Mouse (Mus musculus) heart, embryonic 16.5 days (tissue): ENCODE measurements around the gene Aadacl2. TPM values are rescaled to one million over a fixed set of nuclear protein-coding genes. Genes with fewer than 3 reads are reported as not detected.

Experiments used
- ATAC-seq: fragments of 200-750 bp; cut with Nextera tagmentation; replicated peaks from 2 replicates; pipeline ENCODE4 v1.8.0; 2017; ENCODE audit warnings: moderate number of reproducible peaks; ENCODE audit not compliant: insufficient read depth, low FRiP score; ENCODE audit errors: extremely low read depth
- H3K27ac ChIP-seq: fragments of 300-500 bp; sonication (generic); 2 replicates; pipeline ENCODE4 v1.5.1; 2014; ENCODE audit warnings: mild to moderate bottlenecking, low read length, control low read depth, moderate library complexity
- H3K27me3 ChIP-seq: fragments of 300-500 bp; sonication (generic); 2 replicates; pipeline ENCODE4 v1.6.1; 2014; ENCODE audit warnings: low read length, mixed read lengths; ENCODE audit not compliant: control insufficient read depth, insufficient read depth
- H3K36me3 ChIP-seq: fragments of 300-500 bp; sonication (generic); 2 replicates; pipeline ENCODE4 v1.6.1; 2014; ENCODE audit not compliant: control insufficient read depth, insufficient read depth
- H3K4me1 ChIP-seq: fragments of 300-500 bp; sonication (generic); 2 replicates; pipeline ENCODE4 v1.6.1; 2014; ENCODE audit warnings: low read length, mixed read lengths; ENCODE audit not compliant: control insufficient read depth, insufficient read depth
- H3K4me2 ChIP-seq: fragments of 300-500 bp; sonication (generic); 2 replicates; pipeline ENCODE4 v1.6.1; 2014; ENCODE audit warnings: low read depth, mild to moderate bottlenecking, control low read depth, low read length
- H3K4me3 ChIP-seq: fragments of 300-500 bp; sonication (generic); 2 replicates; pipeline ENCODE4 v1.5.1; 2014; ENCODE audit warnings: mild to moderate bottlenecking, control low read depth, low read length
- H3K9ac ChIP-seq: fragments of 300-500 bp; sonication (generic); 2 replicates; pipeline ENCODE4 v1.6.1; 2014; ENCODE audit warnings: low read length, control low read depth
- H3K9me3 ChIP-seq: fragments of 300-500 bp; sonication (generic); replicated peaks from 2 replicates; pipeline ENCODE4 v1.6.1; 2016; ENCODE audit warnings: low read length; ENCODE audit not compliant: control insufficient read depth
- WGBS: fragments of 180-500 bp; shearing (Covaris S2); extraction: QIAGEN DNeasy Blood & Tissue Kit; methylation state at CpG from one replicate; pipeline ENCODE4 v1.1.7; 2014; 5-methylcytosine and 5-hydroxymethylcytosine counted together
- polyA plus RNA-seq: library from polyadenylated mRNA; unstranded; fragments of >200 nt; fragmentation: Nextera tagmentation; extraction: Ambion mirVana; gene quantifications from 2 replicates; pipeline ENCODE4 v1.2.1, GENCODE M21; 2015

The Aadacl2 gene
- polyA plus RNA-seq, 1 experiment from 2014 or later = not detected

- H3K36me3 ChIP-seq = no peaks in the 10 kb centered on the region
- no peak for ATAC-seq
- H3K9me3 ChIP-seq = no peaks in the 10 kb centered on the region
- no peak overlapping the region for H3K9ac ChIP-seq
- H3K4me2 ChIP-seq = no peak overlapping the region
- H3K27ac ChIP-seq = no peak overlapping the region
- no peaks in the 10 kb centered on the region for H3K27me3 ChIP-seq
- H3K4me1 ChIP-seq = no peaks in the 10 kb centered on the region
- no peak overlapping the region for H3K4me3 ChIP-seq
- 27% methylated on average over 3 of the region's 3 CpGs for WGBS
These were observed 49.9 kb downstream of the Aadacl2 start for GRCm38 (mm10) chr3:60056451-60056850.

GRCm38 (mm10) chr3:60057070-60057808 is 50.7 kb downstream of the Aadacl2 start:
- Histone ChIP-seq H3K4me1 (no peaks in the 10 kb centered on the region), H3K27me3 (no peaks in the 10 kb centered on the region), H3K9ac (no peak overlapping the region), H3K4me3 (no peak overlapping the region), H3K36me3 (no peaks in the 10 kb centered on the region), H3K27ac (no peak overlapping the region), H3K4me2 (no peak overlapping the region), H3K9me3 (no peaks in the 10 kb centered on the region)
- no peak for ATAC-seq
- WGBS = 80% methylated on average over 2 of the region's 2 CpGs

- no peak for ATAC-seq
These were observed 51.2 kb downstream of the Aadacl2 start for GRCm38 (mm10) chr3:60057809-60058082.

More at GRCm38 (mm10) chr3:60057809-60058082, 51.2 kb downstream of the Aadacl2 start:
- H3K36me3 ChIP-seq = no peaks in the 10 kb centered on the region
- H3K9ac ChIP-seq = no peak overlapping the region
- H3K27me3 ChIP-seq = no peaks in the 10 kb centered on the region
- no peak overlapping the region for H3K27ac ChIP-seq
- 44% methylated on average over 1 of the region's 1 CpGs for WGBS
- H3K4me2 ChIP-seq = no peak overlapping the region
- H3K4me1 ChIP-seq = no peaks in the 10 kb centered on the region
- H3K9me3 ChIP-seq = no peaks in the 10 kb centered on the region
- H3K4me3 ChIP-seq = no peak overlapping the region

Other genes starting within 250 kb of the Aadacl2 start
- not detected in 2 replicates for gene Gm8298, start 145.7 kb upstream of the Aadacl2 start, polyA plus RNA-seq
- not detected in 2 replicates for gene C130079G13Rik, start 81.5 kb upstream of the Aadacl2 start, polyA plus RNA-seq
- gene Aadac, start 19.0 kb downstream of the Aadacl2 start, polyA plus RNA-seq = 0.44 and 0.45 TPM in 2 replicates
- gene Sucnr1, start 75.1 kb downstream of the Aadacl2 start, polyA plus RNA-seq = 0.14 and 0.21 TPM in 2 replicates